Mouse (Mus musculus) kidney, adult 8-10 months (tissue): Measurements from ENCODE around the gene Wbp1l.
"Not testable (repeated sequence)": the region's sequence is repeated elsewhere in the genome, so short reads cannot be mapped to it uniquely, and the experiment has no call there.

Source experiments
- DNase-seq, 2 experiments: peaks; one replicate each; pipeline ENCODE4 v3.0.0; 2022

Gene Wbp1l

DNA sequence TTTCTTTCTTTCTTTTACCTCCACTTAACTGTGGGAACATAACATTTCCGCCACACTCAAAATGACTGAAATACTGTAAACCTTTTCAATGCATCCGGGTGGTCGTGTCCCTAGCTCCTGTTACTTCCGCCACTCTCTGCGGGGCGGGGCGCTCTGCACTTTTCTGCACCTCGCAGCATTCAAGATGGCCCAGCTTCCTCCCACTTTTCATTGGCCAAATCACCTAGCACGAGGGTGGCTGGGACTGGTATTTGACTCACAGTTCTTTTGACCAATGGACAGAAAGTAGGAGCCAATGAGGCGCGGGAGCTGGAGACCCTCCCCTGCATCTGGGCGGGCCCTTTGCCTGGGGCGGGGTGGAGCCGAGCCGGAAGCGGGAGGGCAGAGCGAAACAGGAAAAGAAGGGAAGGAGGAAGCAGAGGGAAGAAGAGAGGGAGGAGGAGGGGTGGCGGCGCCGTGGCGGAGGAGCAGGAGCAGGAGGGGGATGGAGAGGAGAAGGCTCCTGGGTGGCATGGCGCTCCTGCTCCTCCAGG lies at the start of gene Wbp1l:
Wbp1l (plus strand) TSS at position 365 of the 533 bp plus-strand sequence.
- DNase-seq = peak; percentile 98 to 99

DNA sequence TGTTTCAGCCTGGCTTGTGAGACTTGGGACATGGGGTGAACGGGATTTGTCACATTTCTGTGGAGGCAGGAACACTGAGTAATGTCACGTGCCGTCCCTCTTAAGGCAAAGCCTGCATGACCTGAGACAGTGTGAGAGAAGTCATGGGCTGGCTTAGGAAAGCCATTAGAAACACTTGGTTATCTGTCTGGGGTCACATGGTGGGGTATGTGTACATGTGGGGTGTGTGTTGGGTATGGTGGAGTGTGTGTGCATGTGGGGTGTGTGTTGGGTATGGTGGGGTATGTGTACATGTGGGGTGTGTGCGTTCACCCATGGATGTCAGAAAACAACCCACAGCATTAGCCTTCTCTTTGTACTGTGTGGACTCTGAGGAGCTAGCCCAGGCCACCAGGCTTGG lies 48.5 kb upstream of the Wbp1l start:
- DNase-seq = no peak

DNA sequence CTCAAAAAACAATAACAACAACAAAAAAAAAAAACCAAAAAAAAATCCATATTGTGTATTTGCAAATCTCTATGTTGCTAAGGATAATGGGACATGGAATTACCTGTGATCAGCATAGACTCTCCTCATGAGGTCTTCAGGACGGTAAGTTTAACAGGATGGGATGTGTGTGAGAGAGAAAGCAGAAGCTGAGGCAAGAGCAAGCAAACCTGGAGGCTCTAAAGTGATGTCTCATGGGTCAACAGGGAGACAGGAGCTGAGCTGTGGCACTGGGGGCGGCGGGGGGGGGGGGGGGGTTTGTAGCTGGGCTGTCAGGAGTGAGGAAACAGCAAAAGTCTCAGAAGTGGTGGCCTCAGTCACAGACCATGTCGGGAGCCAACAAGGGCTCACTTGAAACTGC lies 46.4 kb upstream of the Wbp1l start:
- no peak for DNase-seq

DNA sequence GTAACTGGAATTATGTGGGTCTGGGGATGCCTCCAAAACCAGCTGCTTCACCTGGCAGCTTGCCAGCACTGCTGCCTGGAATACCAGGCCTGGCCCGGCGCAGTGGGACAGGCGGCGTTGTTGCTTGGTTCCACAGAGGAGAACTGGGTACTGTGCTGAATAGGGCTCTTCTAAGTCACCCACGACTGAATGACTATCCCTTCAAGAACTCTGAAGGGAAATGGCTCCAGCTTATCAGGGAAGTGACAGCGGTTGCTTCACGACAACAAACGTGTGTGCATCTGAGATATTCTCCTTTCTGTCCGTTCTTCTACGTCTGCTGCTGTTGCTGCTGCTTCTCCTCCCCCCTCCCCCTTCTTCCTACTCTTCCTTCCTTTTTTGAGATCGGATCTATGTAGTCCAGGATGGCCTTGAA lies 45.3 kb upstream of the Wbp1l start:
- no peak for DNase-seq

DNA sequence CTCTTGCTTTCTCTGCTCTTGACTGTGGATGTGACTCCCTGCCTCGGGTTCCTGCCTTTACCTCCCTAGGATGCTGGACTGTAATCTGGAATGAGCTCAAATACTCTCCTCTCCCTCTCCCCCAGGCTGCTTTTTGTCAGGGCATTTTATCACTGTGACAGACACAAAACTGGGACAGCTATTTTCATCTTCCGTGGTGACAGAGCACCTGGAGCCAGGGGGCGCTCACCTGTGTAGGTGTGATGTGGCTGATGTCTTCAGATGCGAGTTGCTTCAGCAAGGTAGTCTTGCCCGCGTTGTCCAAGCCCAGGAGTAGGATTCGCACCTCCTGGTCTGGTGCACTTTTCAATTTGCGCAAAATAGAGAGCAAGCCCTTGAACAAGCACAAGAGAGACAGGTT lies 40.9 kb upstream of the Wbp1l start:
- DNase-seq = no peak

DNA sequence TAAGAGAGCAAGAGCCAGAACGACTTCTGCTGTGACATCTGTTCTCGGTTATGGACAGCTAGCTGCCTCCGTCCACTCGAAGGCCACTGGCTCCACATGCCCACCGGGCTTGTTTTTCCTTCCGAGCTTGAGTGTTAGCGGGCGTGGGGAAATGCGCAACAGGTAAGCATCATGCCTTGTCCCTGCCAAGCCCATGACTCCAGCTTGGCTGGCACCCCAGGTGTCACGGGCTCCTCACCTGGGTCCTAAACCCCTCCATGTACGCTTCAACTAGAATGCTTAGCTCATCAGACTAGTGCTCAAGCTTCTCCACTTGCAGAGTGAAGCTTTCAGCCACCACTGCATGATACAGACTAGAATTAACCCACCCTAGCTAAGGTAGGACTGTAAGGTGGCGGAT lies 40.3 kb upstream of the Wbp1l start:
- peak; percentile 29 to 44 for DNase-seq

DNA sequence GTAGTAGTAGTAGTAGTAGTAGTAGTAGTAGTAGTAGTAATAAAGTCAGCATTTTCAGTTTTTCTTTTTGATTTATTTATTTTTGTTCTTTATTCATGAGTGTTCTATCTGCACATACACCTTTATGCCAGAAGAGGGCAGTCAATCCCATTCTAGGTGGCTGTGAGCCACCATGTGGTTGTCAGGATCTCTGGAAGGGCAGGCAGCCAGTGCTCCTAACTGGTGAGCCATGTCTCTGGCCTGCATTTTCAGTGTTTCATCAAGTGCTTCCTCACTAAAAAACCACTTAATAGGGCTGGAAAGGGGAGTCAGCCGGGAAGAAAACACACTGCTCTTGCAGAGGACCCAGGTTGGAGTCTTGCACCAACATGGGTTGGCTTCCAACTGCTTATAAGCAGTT lies 36.8 kb upstream of the Wbp1l start:
- peak; percentile 59 to 69 for DNase-seq

DNA sequence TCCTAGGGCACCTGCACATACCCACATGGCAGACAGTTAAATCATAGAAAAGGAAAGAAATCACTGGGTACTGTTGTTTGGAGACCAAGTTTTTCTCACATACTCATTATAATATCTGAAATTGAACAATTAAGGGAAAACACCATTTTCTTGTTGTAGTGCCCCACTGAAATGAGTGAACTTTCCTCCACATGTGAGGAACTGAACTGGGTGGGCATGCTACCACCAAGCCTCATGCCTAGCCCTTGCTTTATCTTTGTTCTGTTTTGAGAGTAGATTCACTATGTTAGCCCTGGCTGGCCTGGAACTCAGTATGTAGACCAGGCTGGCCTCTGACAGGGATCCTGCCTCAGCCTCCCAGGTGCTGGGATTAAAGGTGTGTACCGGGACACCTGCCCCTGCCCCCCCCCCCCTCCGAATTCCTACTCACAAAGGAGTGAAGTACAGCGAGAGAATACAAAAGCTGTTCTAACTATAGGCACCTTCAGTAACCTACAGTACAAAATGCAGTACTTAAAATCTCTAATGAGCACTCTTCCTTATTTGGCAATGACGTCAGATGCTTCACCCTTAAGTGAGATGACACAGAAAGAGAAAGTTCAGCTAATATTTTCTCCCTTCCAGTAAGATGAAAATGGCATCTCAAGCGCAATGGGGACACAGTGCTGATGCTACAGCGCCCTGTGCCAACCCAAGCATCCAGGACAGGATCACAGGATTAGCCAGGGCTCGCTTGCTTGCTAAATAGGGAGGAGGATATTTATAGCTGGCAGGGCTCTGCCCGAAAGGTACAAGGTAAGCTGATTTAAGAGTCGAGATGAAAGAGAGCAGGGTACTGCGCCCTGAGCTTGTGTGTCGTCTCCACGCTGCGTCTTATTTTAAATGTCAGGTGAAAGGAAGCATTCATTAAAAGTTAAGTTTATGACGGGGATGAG lies 36.0 kb upstream of the Wbp1l start:
- DNase-seq = no peak

DNA sequence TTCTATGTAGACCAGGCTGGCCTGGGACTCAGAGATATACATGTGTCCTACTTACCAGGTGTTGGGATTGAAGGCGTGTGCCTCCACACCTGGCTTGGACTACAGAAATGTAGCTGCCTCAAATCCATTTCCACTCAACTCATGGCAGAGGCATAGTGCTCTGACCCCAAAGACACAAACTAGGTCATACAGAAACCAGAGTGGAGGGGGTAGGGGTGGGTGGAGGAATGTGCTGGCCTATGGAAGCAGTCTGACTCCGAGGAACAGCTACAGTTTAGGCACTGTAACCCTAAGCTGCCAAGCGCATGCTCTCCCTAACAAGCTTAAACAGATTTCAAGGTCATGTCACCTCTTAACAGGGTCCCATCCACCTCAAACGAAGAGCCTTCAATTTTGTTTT lies 35.3 kb upstream of the Wbp1l start:
- DNase-seq = no peak

DNA sequence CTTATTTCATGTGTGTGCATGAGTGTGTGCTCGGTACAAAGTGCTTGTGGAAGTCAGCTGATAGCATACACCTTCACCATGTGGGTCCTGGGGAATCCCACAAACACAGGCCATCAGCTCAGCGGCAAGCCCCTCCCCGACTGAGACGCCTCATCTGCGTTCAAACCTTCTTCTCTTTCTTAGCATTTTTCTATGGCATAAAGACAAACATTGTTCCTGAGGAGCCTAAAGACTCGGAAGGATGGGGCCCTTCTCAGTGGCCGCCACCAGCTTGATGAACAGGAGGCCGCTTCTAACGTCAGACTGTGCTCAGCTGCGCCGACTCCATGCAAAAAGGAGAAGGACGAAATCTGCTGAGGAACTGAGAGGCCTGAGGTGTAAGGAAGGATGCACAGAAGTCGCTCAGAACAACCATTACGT lies 34.8 kb upstream of the Wbp1l start:
- DNase-seq = no peak

DNA sequence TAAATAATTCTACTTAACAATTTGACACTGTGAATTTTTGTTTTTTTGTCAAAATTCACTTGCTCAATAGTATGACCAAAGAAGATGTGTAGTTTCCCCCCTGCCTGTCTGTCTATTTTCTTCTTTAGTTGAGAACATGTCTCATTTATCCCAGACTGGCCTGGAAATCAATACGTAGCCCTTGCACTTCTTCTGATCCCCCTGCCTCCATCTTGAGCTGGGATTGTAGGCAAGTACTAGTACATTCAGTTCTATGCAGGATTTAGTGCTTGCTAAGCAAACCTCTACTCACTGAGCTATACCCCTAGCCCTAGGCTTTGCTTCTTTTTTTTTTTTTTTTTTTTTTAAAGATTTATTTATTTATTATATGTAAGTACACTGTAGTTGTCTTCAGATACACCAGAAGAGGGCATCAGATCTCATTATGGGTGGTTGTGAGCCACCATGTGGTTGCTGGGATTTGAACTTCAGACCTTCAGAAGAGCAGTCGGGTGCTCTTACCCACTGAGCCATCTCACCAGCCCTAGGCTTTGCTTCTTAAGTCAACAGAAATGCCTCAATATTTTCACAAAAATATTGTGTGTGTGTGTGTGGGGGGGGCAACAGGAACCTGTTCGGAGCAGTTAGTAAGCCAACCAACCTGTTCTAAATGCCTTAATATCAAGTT lies 27.5 kb upstream of the Wbp1l start:
- DNase-seq = not testable (repeated sequence)

DNA sequence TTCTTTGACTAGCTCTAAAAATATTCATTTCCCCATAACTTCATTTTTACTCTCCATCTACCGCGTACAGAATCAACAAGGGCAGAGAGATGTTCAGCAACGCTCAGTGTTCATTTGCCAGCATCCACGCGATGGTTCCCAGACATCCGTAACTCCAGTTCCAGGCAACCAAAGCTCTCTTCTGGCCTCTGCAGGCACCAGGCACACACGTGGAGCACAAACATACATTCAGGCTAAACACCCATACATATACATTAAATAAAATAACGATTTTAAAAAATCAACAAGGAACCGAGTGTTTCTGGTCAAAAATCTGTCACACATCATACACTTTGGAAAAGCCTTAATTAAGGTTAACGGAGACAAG lies 27.0 kb upstream of the Wbp1l start:
- DNase-seq = no peak

DNA sequence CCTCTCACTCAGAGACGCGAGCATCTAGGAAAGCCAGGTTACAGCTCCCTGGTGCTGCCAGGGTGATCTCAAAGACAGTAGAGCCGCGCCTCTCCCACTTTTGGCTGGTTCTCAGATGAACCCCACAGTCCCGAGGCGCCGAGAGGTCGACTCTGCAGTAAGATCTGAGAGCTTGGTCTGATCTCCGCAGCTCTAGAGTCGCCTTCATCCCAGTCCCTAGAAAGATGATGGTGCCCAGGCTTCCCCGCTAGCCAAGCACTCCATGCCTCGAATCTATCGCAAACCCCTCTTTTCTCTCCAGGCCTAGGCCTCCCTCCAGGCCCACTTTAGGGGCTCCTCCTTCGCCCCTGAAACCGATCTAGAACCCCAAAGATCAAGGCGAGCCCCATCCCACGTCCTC lies 26.3 kb upstream of the Wbp1l start:
- no peak for DNase-seq

DNA sequence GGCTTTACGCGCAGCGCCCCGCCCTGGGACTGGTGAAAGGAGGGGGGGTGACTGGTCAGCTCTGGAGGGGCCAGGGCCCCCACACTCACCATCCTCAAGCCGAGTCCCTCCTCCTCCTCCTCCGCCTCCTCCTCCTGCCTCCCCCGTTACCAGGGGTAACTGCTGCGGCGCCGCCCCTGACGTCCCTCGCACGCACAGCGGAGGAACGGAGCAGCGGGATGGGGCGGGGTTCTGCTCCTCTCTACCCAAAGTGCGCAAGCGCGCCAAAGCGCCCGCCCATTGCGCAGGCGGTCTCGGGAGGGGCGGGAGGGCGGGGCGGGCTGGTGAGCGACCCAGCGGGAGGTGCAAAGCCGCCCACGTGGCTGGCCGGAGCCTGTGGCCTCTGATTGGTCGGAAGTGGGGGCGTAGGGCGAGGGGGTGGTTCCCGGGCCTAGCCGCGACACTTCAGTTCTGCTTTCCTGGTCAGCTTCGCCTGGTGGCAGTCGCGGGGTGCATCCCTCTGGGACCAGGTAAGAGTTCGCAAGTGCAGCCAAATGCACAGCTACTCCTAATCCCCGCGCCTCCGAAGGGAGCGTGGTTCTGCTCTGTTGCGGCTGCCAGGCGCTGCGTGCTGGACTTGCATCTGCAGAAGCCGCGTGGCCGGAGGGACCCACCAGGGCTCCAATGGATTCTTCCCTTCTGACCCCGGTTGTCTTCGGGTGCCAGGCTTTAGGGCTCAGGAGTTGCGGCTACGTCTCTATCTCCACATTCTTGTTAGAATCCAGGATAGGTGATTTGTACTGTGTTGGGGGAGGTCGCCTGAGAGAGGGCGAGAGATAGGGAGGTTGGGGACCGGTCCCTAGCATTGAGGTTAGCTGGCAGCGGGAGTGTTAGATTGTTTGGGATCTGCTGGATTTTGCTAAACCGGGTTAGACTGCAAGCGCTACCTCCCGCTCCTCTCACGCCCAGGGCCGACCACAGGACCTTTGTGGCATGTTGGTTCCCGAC lies 25.6 kb upstream of the Wbp1l start, which contains the start of the genes Arl3 and Sfxn2:
Arl3 (minus strand) TSS at position 248 of the 987 bp plus-strand sequence.
Sfxn2 (plus strand) TSS at position 415 of the 987 bp plus-strand sequence.
- DNase-seq = peak; percentile 96

DNA sequence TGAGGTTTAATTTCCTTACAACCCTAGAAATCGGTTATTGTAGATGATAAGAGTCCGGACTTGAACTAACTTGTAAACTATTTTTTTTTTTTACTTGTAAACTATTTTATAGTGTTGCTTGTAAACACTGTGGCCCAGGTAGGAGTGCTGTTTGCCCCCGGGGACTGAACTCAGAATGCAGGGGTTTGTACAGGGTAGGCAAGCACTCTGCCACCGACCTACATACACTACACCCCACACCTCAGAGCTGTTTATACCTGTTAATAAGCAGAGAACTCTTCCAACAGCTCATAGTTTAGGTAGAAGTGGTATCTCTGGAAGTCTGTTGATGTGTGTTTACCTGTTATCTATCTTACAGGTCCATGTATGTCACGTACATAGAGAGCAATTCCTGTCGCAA lies 24.9 kb upstream of the Wbp1l start:
- DNase-seq = no peak

DNA sequence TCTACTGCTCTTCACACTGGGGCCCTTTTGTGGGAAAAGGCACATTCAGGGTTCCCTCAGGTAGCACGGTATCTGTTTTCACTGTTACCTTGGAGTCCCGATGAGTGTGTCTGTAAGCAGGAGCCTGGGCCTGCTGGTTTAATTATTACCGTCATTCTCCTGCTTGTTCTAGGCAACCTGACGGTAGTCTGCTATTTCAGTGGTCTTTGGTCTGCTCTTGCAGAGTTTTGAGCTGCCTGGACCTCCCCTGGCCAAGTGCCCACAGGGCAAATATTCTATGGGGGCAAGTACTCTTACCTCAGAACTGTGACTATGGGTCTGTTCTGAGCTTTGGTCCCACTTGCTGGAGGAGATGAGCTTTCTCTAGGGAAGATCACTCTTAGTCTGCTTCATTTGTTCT lies 23.7 kb upstream of the Wbp1l start:
- peak; percentile 66 to 85 for DNase-seq

DNA sequence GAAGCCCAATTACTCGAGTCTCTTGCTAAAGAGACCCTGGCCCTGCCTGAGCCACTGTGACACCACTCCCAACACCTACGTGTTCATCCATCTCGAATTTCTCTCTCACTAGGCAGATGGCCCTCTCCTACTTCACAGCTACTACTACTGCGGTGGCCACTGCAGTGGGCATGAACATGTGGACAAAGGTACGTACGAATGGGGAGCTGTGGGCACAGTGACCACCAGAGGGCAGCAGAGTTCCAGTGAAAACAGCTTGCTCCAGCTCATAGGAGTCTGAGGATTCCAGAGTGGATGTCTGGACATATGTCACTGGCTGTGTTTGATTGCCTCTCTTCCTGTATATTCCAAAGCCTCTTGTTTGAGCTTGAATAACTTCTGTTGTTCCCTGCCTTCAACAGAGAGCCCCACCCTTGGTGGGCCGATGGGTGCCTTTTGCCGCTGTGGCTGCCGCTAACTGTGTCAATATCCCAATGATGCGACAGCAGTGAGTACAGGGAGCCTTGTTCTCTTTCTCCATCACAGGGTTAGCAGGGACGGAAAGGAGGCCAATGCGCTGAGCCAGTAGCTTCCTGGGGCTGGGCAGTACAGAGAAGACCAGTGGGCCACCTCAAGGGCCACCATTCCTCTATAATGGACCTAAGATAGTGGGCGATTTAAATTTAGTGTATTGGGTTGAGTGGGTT lies 10.9 kb upstream of the Wbp1l start:
- DNase-seq = peak; percentile 70 to 88

DNA sequence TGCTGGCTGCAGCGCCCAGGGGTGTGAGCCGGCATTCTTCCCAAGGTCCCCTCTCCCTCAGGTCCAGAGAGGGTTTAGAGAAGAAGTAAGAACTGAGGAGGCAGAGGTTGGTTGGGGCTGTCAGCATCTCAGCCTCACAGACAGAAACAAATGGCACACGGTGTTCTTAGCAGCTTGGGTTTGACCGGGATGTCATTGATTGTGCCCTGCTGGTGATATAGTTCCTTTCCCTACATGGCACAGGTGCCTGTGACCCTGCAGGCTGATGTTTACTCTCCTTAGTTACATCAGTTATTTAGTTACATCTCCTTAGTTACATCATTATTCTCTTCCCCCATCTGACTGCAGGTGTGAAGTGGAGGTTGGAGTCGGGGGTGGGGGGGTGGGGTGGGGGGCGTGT lies 7.3 kb upstream of the Wbp1l start:
- DNase-seq = no peak

DNA sequence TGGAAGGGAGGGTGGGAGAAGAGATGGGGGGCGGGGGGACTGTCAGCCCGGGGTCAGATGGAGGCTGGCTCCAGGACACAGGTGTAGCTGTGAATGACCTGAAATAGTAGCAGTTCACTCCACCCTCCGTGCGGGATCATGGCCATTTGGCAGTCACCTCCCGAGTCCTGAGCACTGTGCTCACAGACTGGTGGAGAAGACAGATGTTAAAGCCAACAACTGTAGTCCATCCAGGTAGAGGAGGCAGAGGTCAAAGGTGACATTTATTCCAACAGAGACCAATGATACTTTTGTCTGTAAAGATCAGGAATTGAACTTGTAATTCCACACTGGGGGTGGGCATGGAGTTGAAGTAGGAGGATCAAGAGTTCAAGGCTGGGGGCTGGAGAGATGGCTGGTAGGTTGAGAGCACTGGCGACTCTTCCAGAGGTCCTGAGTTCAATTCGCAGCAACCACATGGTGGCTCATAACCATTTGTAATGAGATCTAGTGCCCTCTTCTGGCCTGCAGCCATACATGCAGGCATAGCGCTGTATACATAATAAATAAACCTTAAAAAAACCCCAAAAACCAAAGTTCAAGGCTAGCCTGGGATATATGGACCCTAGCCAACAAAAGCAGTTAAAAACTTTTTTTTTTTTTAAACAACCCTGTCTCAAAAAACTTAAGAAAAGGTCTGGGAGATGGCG lies 6.0 kb upstream of the Wbp1l start:
- no peak for DNase-seq

DNA sequence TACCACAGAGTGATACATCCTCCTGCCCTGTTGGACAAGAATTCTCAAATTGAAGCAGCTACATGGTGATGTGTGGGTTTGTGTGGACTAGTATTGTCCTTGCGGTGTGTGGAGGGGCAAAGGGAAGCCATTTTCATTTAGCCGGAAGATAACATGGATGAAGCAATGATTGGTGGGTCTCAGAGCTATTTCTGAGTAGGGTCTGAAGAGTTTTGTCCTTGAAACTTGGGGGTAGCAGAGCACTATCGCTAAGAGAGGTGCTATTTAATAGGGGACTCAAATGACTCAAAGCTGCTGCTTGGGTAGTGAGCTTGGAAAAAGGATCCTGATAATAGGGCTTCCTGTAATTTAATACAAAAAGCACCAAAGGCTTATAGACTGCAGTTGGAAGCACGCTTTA lies 697 bp upstream of the Wbp1l start:
- DNase-seq = no peak
